Mouse (Mus musculus): ENCODE results near the gene Bnip2.
"Not testable (repeated sequence)": the region's sequence is repeated elsewhere in the genome, so short reads cannot be mapped to it uniquely, and the experiment has no call there.

Bnip2 gene

GRCm38 (mm10) chr9:70010781-70011473, 21.7 kb downstream of the Bnip2 start:
- no peak for DNase-seq (ENCODE audit: low spot score in 2 of 2)

- no peak for DNase-seq (ENCODE audit: low spot score in 2 of 2)
These were observed 22.5 kb downstream of the Bnip2 start for GRCm38 (mm10) chr9:70011537-70012407.

GRCm38 (mm10) chr9:70012408-70012901, 23.2 kb downstream of the Bnip2 start, which contains the start of gene Gtf2a2:
Gene Gtf2a2, plus strand, starts transcription at chr9:70012550.
- peak; percentile 91 to 96 for DNase-seq (ENCODE audit: low spot score in 2 of 2)

GRCm38 (mm10) chr9:70015632-70016031, 26.4 kb downstream of the Bnip2 start:
- no peak for DNase-seq (ENCODE audit: low spot score in 2 of 2)

- peak in 1 of 2 experiments; percentile 29 for DNase-seq (ENCODE audit: low spot score in 2 of 2)
These were observed 29.6 kb downstream of the Bnip2 start for GRCm38 (mm10) chr9:70018879-70019278.

- no peak for DNase-seq (ENCODE audit: low spot score in 2 of 2)
These were observed 32.3 kb downstream of the Bnip2 start for GRCm38 (mm10) chr9:70021610-70022009.

- no peak for DNase-seq (ENCODE audit: low spot score in 2 of 2)
These were observed 32.8 kb downstream of the Bnip2 start for GRCm38 (mm10) chr9:70022083-70022482.

- DNase-seq (ENCODE audit: low spot score in 2 of 2), result not testable (repeated sequence)
These were observed 34.3 kb downstream of the Bnip2 start for GRCm38 (mm10) chr9:70023615-70024014.

GRCm38 (mm10) chr9:70024648-70025047, 35.4 kb downstream of the Bnip2 start:
- no peak for DNase-seq (ENCODE audit: low spot score in 2 of 2)

GRCm38 (mm10) chr9:70025365-70026012, 36.2 kb downstream of the Bnip2 start:
- no peak for DNase-seq (ENCODE audit: low spot score in 2 of 2)

GRCm38 (mm10) chr9:70032167-70032566, 42.9 kb downstream of the Bnip2 start:
- DNase-seq (ENCODE audit: low spot score in 2 of 2), result no peak

- DNase-seq (ENCODE audit: low spot score in 2 of 2), result no peak
These were observed 43.8 kb downstream of the Bnip2 start for GRCm38 (mm10) chr9:70033056-70033455.

GRCm38 (mm10) chr9:70034702-70035101, 45.4 kb downstream of the Bnip2 start:
- DNase-seq (ENCODE audit: low spot score in 2 of 2), result no peak

GRCm38 (mm10) chr9:70036646-70037045, 47.4 kb downstream of the Bnip2 start:
- peak; percentile 7 to 25 for DNase-seq (ENCODE audit: low spot score in 2 of 2)

- no peak for DNase-seq (ENCODE audit: low spot score in 2 of 2)
These were observed 48.7 kb downstream of the Bnip2 start, which contains the start of gene Gcnt3 for GRCm38 (mm10) chr9:70037988-70038387. Gene Gcnt3, minus strand, starts transcription at chr9:70038088.

- DNase-seq (ENCODE audit: low spot score in 2 of 2), result peak in 1 of 2 experiments; percentile 24
These were observed 50.5 kb downstream of the Bnip2 start for GRCm38 (mm10) chr9:70039597-70040385.

- DNase-seq (ENCODE audit: low spot score in 2 of 2), result no peak
These were observed 51.3 kb downstream of the Bnip2 start for GRCm38 (mm10) chr9:70040570-70040969.

- no peak for DNase-seq (ENCODE audit: low spot score in 2 of 2)
These were observed 52.9 kb downstream of the Bnip2 start for GRCm38 (mm10) chr9:70042137-70042536.

- no peak for DNase-seq (ENCODE audit: low spot score in 2 of 2)
These were observed 53.7 kb downstream of the Bnip2 start for GRCm38 (mm10) chr9:70042935-70043334.

GRCm38 (mm10) chr9:70044865-70045264, 55.6 kb downstream of the Bnip2 start:
- DNase-seq (ENCODE audit: low spot score in 2 of 2), result no peak

GRCm38 (mm10) chr9:70046255-70046654, 57.0 kb downstream of the Bnip2 start:
- DNase-seq (ENCODE audit: low spot score in 2 of 2), result no peak
